Mouse (Mus musculus) erythroblast, embryonic 14.5 days (primary cell): ENCODE measurements around the gene Rabggta. TPM values are rescaled to one million over a fixed set of nuclear protein-coding genes. Genes with fewer than 3 reads are reported as not detected.

Source experiments
- H3K27me3 ChIP-seq: 2 replicates; pipeline ENCODE4 v1.6.1; 2012; ENCODE audit warnings: inconsistent platforms; ENCODE audit not compliant: control insufficient read depth
- H3K36me3 ChIP-seq: 2 replicates; pipeline ENCODE4 v1.6.1; 2012; ENCODE audit warnings: mild to moderate bottlenecking, inconsistent platforms; ENCODE audit not compliant: control insufficient read depth
- H3K4me1 ChIP-seq: 2 replicates; pipeline ENCODE4 v1.6.1; 2012; ENCODE audit warnings: inconsistent platforms; ENCODE audit not compliant: control insufficient read depth
- H3K4me3 ChIP-seq: replicated peaks from 2 replicates; pipeline ENCODE3; 2012; ENCODE audit warnings: moderate library complexity, mild to moderate bottlenecking, inconsistent platforms
- H3K9me3 ChIP-seq: 2 replicates; pipeline ENCODE4 v1.6.1; 2012; ENCODE audit warnings: low read length, inconsistent platforms, mixed read lengths; ENCODE audit not compliant: control insufficient read depth
- GATA1 ChIP-seq: IDR thresholded peaks from 2 replicates; pipeline ENCODE4 v1.6.1; 2012; ENCODE audit warnings: low read length, inconsistent platforms, mixed read lengths
- TAL1 ChIP-seq: IDR thresholded peaks from 3 replicates; pipeline ENCODE4 v1.6.1; 2012; ENCODE audit warnings: low read length, inconsistent platforms, mixed read lengths
- polyA plus RNA-seq: library from polyadenylated mRNA; stranded (reverse); fragments of >175 nt; gene quantifications from 2 replicates; pipeline ENCODE4 v1.2.3, GENCODE M21; 2012

Rabggta gene
- polyA plus RNA-seq, 1 experiment = 0.28 TPM

GRCm38 (mm10) chr14:55677615-55678014, 44.4 kb downstream of the Rabggta start:
- Histone ChIP-seq H3K4me3 (no peak overlapping the region), H3K9me3 (no peaks in the 10 kb centered on the region), H3K27me3 (no peaks in the 10 kb centered on the region), H3K36me3 (peaks cover 65% of the 10 kb centered on the region), H3K4me1 (peaks cover 47% of the 10 kb centered on the region)
- TF ChIP-seq GATA1 = no peak
- TF ChIP-seq TAL1 = no peak

- no peak for TF ChIP-seq TAL1
- no peak for TF ChIP-seq GATA1
- Histone ChIP-seq H3K27me3 (no peaks in the 10 kb centered on the region), H3K4me3 (peak overlapping the region; percentile 97), H3K9me3 (no peaks in the 10 kb centered on the region), H3K4me1 (peaks cover 47% of the 10 kb centered on the region), H3K36me3 (peaks cover 56% of the 10 kb centered on the region)
These were observed 49.4 kb downstream of the Rabggta start for GRCm38 (mm10) chr14:55672741-55673060.

GRCm38 (mm10) chr14:55671833-55672740, 50.0 kb downstream of the Rabggta start, which contains the start of the genes Gmpr2 and Nedd8:
Gmpr2 (plus strand) TSS chr14:55671941.
Nedd8 (minus strand) TSS chr14:55672124.
- H3K4me1 ChIP-seq = peaks cover 47% of the 10 kb centered on the region
- peak within 1 kb of the TSS; percentile 97 for H3K4me3 ChIP-seq
- TF ChIP-seq GATA1 = no peak
- no peak for TF ChIP-seq TAL1
- peaks cover 50% of the 10 kb centered on the region for H3K36me3 ChIP-seq
- no peaks in the 10 kb centered on the region for H3K27me3 ChIP-seq
- no peaks in the 10 kb centered on the region for H3K9me3 ChIP-seq

- Histone ChIP-seq H3K36me3 (peaks cover 49% of the 10 kb centered on the region), H3K4me1 (peaks cover 47% of the 10 kb centered on the region), H3K27me3 (no peaks in the 10 kb centered on the region), H3K9me3 (no peaks in the 10 kb centered on the region), H3K4me3 (peak overlapping the region; percentile 97)
- TF ChIP-seq GATA1 (no peak), TAL1 (no peak)
These were observed 50.6 kb downstream of the Rabggta start for GRCm38 (mm10) chr14:55671486-55671832.

Other genes with a start within 250 kb of the Rabggta start
- gene Dhrs4, start 243.5 kb downstream of the Rabggta start, polyA plus RNA-seq = 9.0 and 11.6 TPM in 2 replicates
- gene Carmil3, start 231.6 kb downstream of the Rabggta start, polyA plus RNA-seq = 0.03 TPM in 1 of 2 replicates, not detected in the other
- not detected in 2 replicates for gene Cpne6, start 211.8 kb downstream of the Rabggta start, polyA plus RNA-seq
- gene Nrl, start 197.3 kb downstream of the Rabggta start, polyA plus RNA-seq = 0.01 TPM in 1 of 2 replicates, not detected in the other
- 6.1 and 9.3 TPM in 2 replicates for gene Pck2, start 182.0 kb downstream of the Rabggta start, polyA plus RNA-seq
- 3.5 and 4.3 TPM in 2 replicates for gene Dcaf11, start 162.3 kb downstream of the Rabggta start, polyA plus RNA-seq
- not detected in 2 replicates for gene A730061H03Rik, start 161.9 kb downstream of the Rabggta start, polyA plus RNA-seq
- not detected in 2 replicates for gene Fitm1, start 146.6 kb downstream of the Rabggta start, polyA plus RNA-seq
- gene Psme1, start 144.1 kb downstream of the Rabggta start, polyA plus RNA-seq = 3.2 and 4.3 TPM in 2 replicates
- gene Emc9, start 137.0 kb downstream of the Rabggta start, polyA plus RNA-seq = 3.5 and 3.8 TPM in 2 replicates
- gene Psme2, start 131.2 kb downstream of the Rabggta start, polyA plus RNA-seq = 4.4 and 7.0 TPM in 2 replicates
- 0.86 and 1.1 TPM in 2 replicates for gene Rnf31, start 130.6 kb downstream of the Rabggta start, polyA plus RNA-seq
- gene Irf9, start 118.7 kb downstream of the Rabggta start, polyA plus RNA-seq = 3.3 and 4.8 TPM in 2 replicates
- gene Rec8, start 104.2 kb downstream of the Rabggta start, polyA plus RNA-seq = 0.14 and 0.15 TPM in 2 replicates
- 2.2 and 2.9 TPM in 2 replicates for gene Ipo4, start 86.3 kb downstream of the Rabggta start, polyA plus RNA-seq
- 0.01 and 0.44 TPM in 2 replicates for gene Gm49378, start 84.4 kb downstream of the Rabggta start, polyA plus RNA-seq
- 1.1 and 1.7 TPM in 2 replicates for gene Tm9sf1, start 78.5 kb downstream of the Rabggta start, polyA plus RNA-seq
- gene Tssk4, start 72.1 kb downstream of the Rabggta start, polyA plus RNA-seq = 0.05 TPM in 1 of 2 replicates, not detected in the other
- gene Mdp1, start 61.8 kb downstream of the Rabggta start, polyA plus RNA-seq = 1.0 and 1.4 TPM in 2 replicates
- gene Gmpr2, start 50.3 kb downstream of the Rabggta start, polyA plus RNA-seq = 1.9 and 2.5 TPM in 2 replicates
- 6.8 and 9.0 TPM in 2 replicates for gene Nedd8, start 50.1 kb downstream of the Rabggta start, polyA plus RNA-seq
- gene Tinf2, start 40.4 kb downstream of the Rabggta start, polyA plus RNA-seq = 3.6 and 4.0 TPM in 2 replicates
- gene Tgm1, start 8.3 kb downstream of the Rabggta start, polyA plus RNA-seq = 0.03 and 0.05 TPM in 2 replicates
- 0.64 TPM in 1 of 2 replicates, not detected in the other for gene Dhrs1, start 23.4 kb upstream of the Rabggta start, polyA plus RNA-seq
- 1.1 and 1.5 TPM in 2 replicates for gene Nop9, start 23.4 kb upstream of the Rabggta start, polyA plus RNA-seq
- 0.08 and 0.22 TPM in 2 replicates for gene Cideb, start 36.2 kb upstream of the Rabggta start, polyA plus RNA-seq
- not detected in 2 replicates for gene Ltb4r2, start 39.2 kb upstream of the Rabggta start, polyA plus RNA-seq
- gene Ltb4r1, start 43.7 kb upstream of the Rabggta start, polyA plus RNA-seq = 0.08 and 0.13 TPM in 2 replicates
- gene Adcy4, start 61.8 kb upstream of the Rabggta start, polyA plus RNA-seq = 0.02 TPM in 1 of 2 replicates, not detected in the other
- gene Ripk3, start 66.6 kb upstream of the Rabggta start, polyA plus RNA-seq = 0.47 and 0.58 TPM in 2 replicates
- not detected in 2 replicates for gene Nfatc4, start 100.9 kb upstream of the Rabggta start, polyA plus RNA-seq
- 0.01 and 0.02 TPM in 2 replicates for gene Nynrin, start 131.7 kb upstream of the Rabggta start, polyA plus RNA-seq
- gene Cbln3, start 162.1 kb upstream of the Rabggta start, polyA plus RNA-seq = 0.01 TPM in 1 of 2 replicates, not detected in the other
- 1.3 and 1.9 TPM in 2 replicates for gene Khnyn, start 162.7 kb upstream of the Rabggta start, polyA plus RNA-seq
- gene Sdr39u1, start 178.0 kb upstream of the Rabggta start, polyA plus RNA-seq = 0.18 and 0.20 TPM in 2 replicates
- gene Cma1, start 222.4 kb upstream of the Rabggta start, polyA plus RNA-seq = not detected in 2 replicates
- gene Cma2, start 228.7 kb upstream of the Rabggta start, polyA plus RNA-seq = not detected in 2 replicates